Mouse (Mus musculus) heart, embryonic 11.5 days (tissue): Measurements from ENCODE around the gene Sfmbt1. TPM values are rescaled to one million over a fixed set of nuclear protein-coding genes. Genes with fewer than 3 reads are reported as not detected.
"Not testable (repeated sequence)": the region's sequence is repeated elsewhere in the genome, so short reads cannot be mapped to it uniquely, and the experiment has no call there.

Experiments used
- ATAC-seq: fragments of 200-750 bp; cut with Nextera tagmentation; replicated peaks from 2 replicates; pipeline ENCODE4 v1.8.0; 2017; ENCODE audit warnings: moderate library complexity; ENCODE audit not compliant: insufficient number of reproducible peaks, low FRiP score, low TSS enrichment
- H3K27ac ChIP-seq: fragments of 300-500 bp; sonication (generic); 2 replicates; pipeline ENCODE4 v1.5.1; 2014; ENCODE audit warnings: mild to moderate bottlenecking, low read depth, low read length
- H3K27me3 ChIP-seq: fragments of 300-500 bp; sonication (generic); 2 replicates; pipeline ENCODE4 v1.6.1; 2014; ENCODE audit warnings: mild to moderate bottlenecking, low read length, mixed read lengths; ENCODE audit not compliant: control insufficient read depth, insufficient read depth
- H3K36me3 ChIP-seq: fragments of 300-500 bp; sonication (generic); 2 replicates; pipeline ENCODE4 v1.6.1; 2014; ENCODE audit warnings: mild to moderate bottlenecking, low read length, moderate library complexity, mixed read lengths; ENCODE audit not compliant: control insufficient read depth, insufficient read depth
- H3K4me1 ChIP-seq: fragments of 300-500 bp; sonication (generic); 2 replicates; pipeline ENCODE4 v1.6.1; 2014; ENCODE audit warnings: low read length; ENCODE audit not compliant: control insufficient read depth, insufficient read depth
- H3K4me2 ChIP-seq: fragments of 300-500 bp; sonication (generic); 2 replicates; pipeline ENCODE4 v1.6.1; 2014; ENCODE audit warnings: mild to moderate bottlenecking, moderate library complexity
- H3K4me3 ChIP-seq: fragments of 300-500 bp; sonication (generic); 2 replicates; pipeline ENCODE4 v1.5.1; 2014; ENCODE audit warnings: low read depth, low read length
- H3K9ac ChIP-seq: fragments of 300-500 bp; sonication (generic); 2 replicates; pipeline ENCODE4 v1.6.1; 2014; ENCODE audit warnings: mild to moderate bottlenecking, low read depth, low read length, moderate library complexity
- H3K9me3 ChIP-seq: fragments of 300-500 bp; sonication (generic); replicated peaks from 2 replicates; pipeline ENCODE4 v1.6.1; 2016; ENCODE audit warnings: low read length; ENCODE audit not compliant: control insufficient read depth
- WGBS: fragments of 180-500 bp; shearing (Covaris S2); extraction: QIAGEN DNeasy Blood & Tissue Kit; methylation state at CpG from one replicate; pipeline ENCODE4 v1.1.7; 2014; ENCODE audit not compliant: insufficient replicate concordance; 5-methylcytosine and 5-hydroxymethylcytosine counted together
- polyA plus RNA-seq: library from polyadenylated mRNA; unstranded; fragments of >200 nt; fragmentation: Nextera tagmentation; extraction: Ambion mirVana; gene quantifications from 2 replicates; pipeline ENCODE4 v1.2.1, GENCODE M21; 2014

Sfmbt1 gene
- polyA plus RNA-seq, 1 experiment from 2014 or later, result 13.2 TPM

DNA sequence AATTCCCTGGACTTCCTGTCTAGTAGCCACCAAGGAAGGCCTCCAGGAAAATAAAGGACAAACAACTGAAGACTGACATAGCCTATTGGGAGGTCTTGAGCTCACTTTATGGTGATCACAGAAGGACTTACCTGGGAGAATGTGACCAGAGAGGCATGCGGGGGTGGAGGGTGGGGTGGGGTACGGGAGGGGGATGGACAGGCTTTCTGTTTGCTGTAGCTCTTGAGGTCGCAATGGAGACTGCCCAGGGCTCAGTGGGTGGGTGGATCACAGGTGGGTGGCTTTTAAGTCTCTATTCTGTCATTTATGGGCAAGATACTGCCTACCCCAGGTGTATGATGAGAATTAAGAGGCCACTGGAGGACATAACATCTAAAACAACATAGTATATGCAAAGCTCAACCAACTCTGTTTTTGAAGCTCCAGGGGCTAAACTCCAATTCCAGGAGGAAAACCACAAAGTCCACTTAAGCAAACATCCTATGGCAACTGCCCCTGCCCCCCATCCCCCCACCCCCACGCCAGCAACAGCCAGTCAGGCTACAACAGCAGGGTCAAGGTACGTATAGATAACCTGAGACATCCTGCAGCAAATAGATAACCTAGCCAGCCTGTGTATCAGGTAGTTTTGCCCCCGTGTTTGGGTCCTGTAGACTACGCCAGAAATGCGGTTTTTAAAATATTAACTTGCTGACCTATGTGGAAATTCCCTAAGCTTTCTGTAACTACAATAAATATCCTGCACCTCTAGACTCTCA lies 10.4 kb upstream of the Sfmbt1 start:
- Histone ChIP-seq H3K27me3 (no peaks in the 10 kb centered on the region), H3K4me2 (no peak overlapping the region)
- 67% methylated on average over 8 of the region's 8 CpGs for WGBS

DNA sequence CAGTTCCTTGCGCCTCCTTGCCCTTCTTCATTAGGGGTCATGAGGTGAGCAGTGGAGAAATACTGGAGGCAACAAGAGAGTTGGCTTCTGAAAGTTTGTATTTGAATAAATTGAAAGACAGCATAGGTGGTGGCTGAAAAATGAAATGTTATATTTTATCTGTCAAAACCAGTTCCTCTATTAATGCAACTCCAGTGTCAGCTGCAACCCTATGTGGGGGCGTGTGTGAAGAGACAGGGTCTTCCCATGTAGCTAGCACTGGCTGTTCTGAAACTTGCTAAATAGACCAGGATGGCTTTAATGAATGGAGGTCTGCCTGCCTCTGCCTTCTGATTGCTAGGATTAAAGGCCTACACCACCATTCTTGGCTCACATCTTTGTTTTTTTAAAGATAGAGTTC lies 2.8 kb upstream of the Sfmbt1 start:
- 86% methylated on average over 2 of the region's 2 CpGs for WGBS
- Histone ChIP-seq H3K27ac (no peak overlapping the region), H3K9me3 (no peaks in the 10 kb centered on the region), H3K4me1 (no peaks in the 10 kb centered on the region), H3K36me3 (no peaks in the 10 kb centered on the region), H3K9ac (no peak overlapping the region), H3K4me2 (no peak overlapping the region), H3K27me3 (peaks cover 6% of the 10 kb centered on the region; the same call in 1 of the 2 replicates), H3K4me3 (no peak overlapping the region)
- ATAC-seq, result no peak

More for the DNA sequence above, 10.4 kb upstream of the Sfmbt1 start:
- Histone ChIP-seq H3K36me3 (no peaks in the 10 kb centered on the region), H3K4me3 (no peak overlapping the region), H3K9me3 (no peaks in the 10 kb centered on the region), H3K27ac (no peak overlapping the region), H3K9ac (no peak overlapping the region), H3K4me1 (no peaks in the 10 kb centered on the region)
- no peak for ATAC-seq

DNA sequence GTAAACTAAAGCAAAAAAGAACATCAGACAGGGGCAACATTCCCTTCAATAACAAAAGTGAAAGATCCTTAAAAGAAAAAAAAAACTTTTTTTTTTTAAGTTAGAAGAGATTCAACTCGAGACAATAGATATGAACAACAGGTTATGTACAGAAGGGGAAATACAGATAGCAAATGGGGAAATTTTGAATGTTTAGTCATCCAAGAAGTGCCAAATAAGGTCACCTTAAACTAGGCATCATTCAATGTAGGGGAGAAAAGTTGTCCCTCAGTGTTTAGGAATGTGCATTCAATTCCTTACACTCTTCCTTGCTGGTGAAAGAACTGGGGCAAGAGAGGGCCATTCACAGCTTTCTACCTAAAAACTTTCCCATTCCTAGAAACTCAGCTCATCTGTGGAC lies 880 bp upstream of the Sfmbt1 start:
- Histone ChIP-seq H3K4me1 (no peaks in the 10 kb centered on the region), H3K4me2 (no peak overlapping the region), H3K4me3 (no peak overlapping the region), H3K27me3 (peaks cover 6% of the 10 kb centered on the region; the same call in 1 of the 2 replicates), H3K36me3 (no peaks in the 10 kb centered on the region), H3K27ac (no peak overlapping the region), H3K9me3 (no peaks in the 10 kb centered on the region), H3K9ac (no peak overlapping the region)
- WGBS, result 77% methylated on average over 1 of the region's 1 CpGs
- ATAC-seq, result no peak

DNA sequence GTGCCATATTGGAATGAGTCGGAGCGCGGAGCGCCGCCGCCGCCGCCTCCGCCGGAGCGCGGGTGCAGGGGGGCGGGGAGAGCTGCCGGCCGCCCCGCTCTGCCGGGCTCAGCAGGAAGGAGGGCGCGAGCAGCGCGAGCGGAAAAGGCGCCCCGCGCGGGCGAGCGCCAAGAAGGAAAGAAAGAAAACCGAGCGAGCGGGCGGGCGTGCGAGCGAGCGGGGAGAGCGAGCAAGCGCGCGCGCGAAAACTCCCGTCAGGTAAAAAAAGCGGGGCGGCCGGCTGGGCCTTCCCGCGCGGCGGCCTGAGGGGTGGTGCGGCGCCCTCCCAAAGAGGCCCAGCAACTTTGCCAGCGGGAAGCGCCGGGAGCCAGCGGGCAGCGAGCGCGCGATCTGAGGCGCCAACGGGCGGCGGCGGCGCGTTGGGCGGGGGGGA lies 985 bp downstream of the Sfmbt1 start:
- Histone ChIP-seq H3K4me1 (no peaks in the 10 kb centered on the region), H3K9me3 (no peaks in the 10 kb centered on the region), H3K4me3 (peak overlapping the region; percentile 69), H3K27me3 (peaks cover 6% of the 10 kb centered on the region; the same call in 1 of the 2 replicates), H3K27ac (peak overlapping the region; percentile 74), H3K4me2 (peak overlapping the region; percentile 92), H3K9ac (peak overlapping the region; percentile 74), H3K36me3 (no peaks in the 10 kb centered on the region)
- ATAC-seq, result peak; percentile 79
- under 1% methylated on average over 51 of the region's 68 CpGs for WGBS

DNA sequence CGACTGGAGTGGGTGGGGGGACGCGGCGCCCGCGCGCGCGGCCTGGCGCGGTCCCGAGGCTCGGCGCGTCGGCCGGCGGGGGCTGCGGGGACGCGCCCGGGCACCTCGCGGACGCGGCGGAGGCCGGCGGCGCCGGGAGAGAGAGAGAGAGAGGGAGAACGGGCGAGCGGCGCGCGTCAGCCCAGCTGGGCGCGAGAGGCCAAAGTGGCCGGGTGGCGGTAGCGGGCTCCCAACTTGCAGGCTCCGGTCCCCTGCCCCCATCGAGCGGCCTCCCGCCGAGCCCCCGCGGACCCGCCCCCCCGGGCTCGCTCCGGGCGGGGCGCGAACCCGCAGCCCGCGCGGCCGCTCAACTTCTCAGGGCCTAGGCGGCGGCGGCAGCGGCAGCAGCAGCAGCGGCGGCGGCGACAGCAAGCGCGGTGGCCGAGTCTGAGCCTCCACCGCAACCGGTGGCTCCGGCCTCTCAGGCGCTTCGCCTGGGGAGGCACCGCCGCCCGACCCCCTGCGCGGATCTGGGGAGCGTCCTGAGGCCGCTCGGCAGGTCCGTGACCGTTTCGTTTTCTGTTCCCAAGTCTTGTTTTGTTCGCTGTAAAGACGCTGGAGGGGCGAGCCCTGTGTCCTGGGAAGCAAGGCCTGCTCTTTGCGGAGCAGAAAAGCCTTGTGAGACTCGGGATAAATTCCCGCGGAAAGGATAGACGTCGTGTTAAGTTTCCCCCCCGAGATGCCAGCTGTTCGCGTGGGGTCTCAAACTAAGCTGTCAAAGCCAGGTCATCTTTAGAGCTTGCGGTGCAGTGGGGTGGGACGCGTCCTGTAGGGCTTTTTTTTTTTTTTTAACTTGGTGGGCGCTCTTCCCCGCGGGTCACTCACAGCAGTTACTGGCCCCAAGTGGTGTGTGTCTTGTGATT lies 1.7 kb downstream of the Sfmbt1 start:
- under 1% methylated on average over 63 of the region's 106 CpGs for WGBS
- peak; percentile 15; the same call in 1 of the 2 replicates for ATAC-seq
- Histone ChIP-seq H3K4me3 (peak overlapping the region; percentile 69), H3K36me3 (no peaks in the 10 kb centered on the region), H3K4me2 (peak overlapping the region; percentile 92), H3K4me1 (no peaks in the 10 kb centered on the region), H3K9ac (peak overlapping the region; percentile 74), H3K9me3 (no peaks in the 10 kb centered on the region), H3K27ac (peak overlapping the region; percentile 74), H3K27me3 (peaks cover 6% of the 10 kb centered on the region; the same call in 1 of the 2 replicates)

GRCm38 (mm10) chr14:30716953-30717285 lies 2.3 kb downstream of the Sfmbt1 start:
- H3K4me1 ChIP-seq, result no peaks in the 10 kb centered on the region
- no peaks in the 10 kb centered on the region for H3K9me3 ChIP-seq
- peaks cover 6% of the 10 kb centered on the region; the same call in 1 of the 2 replicates for H3K27me3 ChIP-seq
- 9% methylated on average over 7 of the region's 7 CpGs for WGBS
- H3K4me3 ChIP-seq, result peak overlapping the region; percentile 69
- no peak overlapping the region for H3K27ac ChIP-seq
- no peaks in the 10 kb centered on the region for H3K36me3 ChIP-seq
- no peak for ATAC-seq
- peak overlapping the region; percentile 74 for H3K9ac ChIP-seq
- peak overlapping the region; percentile 92 for H3K4me2 ChIP-seq

GRCm38 (mm10) chr14:30718696-30719095 lies 4.0 kb downstream of the Sfmbt1 start:
- not testable (repeated sequence) for H3K4me1 ChIP-seq, H3K27ac ChIP-seq, H3K4me2 ChIP-seq, H3K27me3 ChIP-seq, H3K4me3 ChIP-seq, ATAC-seq, H3K9ac ChIP-seq, H3K36me3 ChIP-seq, H3K9me3 ChIP-seq
- 90% methylated on average over 1 of the region's 1 CpGs for WGBS

GRCm38 (mm10) chr14:30719514-30719913 lies 4.9 kb downstream of the Sfmbt1 start:
- Histone ChIP-seq H3K9ac (no peak overlapping the region), H3K36me3 (no peaks in the 10 kb centered on the region), H3K27me3 (peaks cover 4% of the 10 kb centered on the region; the same call in 1 of the 2 replicates), H3K4me3 (no peak overlapping the region), H3K9me3 (no peaks in the 10 kb centered on the region), H3K4me2 (no peak overlapping the region), H3K27ac (no peak overlapping the region), H3K4me1 (no peaks in the 10 kb centered on the region)
- WGBS, result 58% methylated on average over 1 of the region's 1 CpGs
- no peak for ATAC-seq
